Mouse (Mus musculus): ENCODE data around the gene Pex16. TPM values are rescaled to one million over a fixed set of nuclear protein-coding genes. Genes with fewer than 3 reads are reported as not detected.

The Pex16 gene
- total RNA-seq, 4 experiments from 2014 or later = 31.2 to 36.1 (median 33.9) TPM

GRCm38 (mm10) chr2:92422388-92423135 is 48.1 kb downstream of the Pex16 start:
- no peak for DNase-seq (ENCODE audit: low spot score in 2 of 2)

GRCm38 (mm10) chr2:92423156-92423555 is 48.7 kb downstream of the Pex16 start:
- no peak for DNase-seq (ENCODE audit: low spot score in 2 of 2)

- DNase-seq (ENCODE audit: low spot score in 2 of 2) = peak; percentile 87 to 92
These were observed 49.4 kb downstream of the Pex16 start for GRCm38 (mm10) chr2:92423702-92424461.

- DNase-seq (ENCODE audit: low spot score in 2 of 2) = peak in 1 of 2 experiments; percentile 78
These were observed 50.2 kb downstream of the Pex16 start for GRCm38 (mm10) chr2:92424462-92425308.

- no peak for DNase-seq (ENCODE audit: low spot score in 2 of 2)
These were observed 50.9 kb downstream of the Pex16 start for GRCm38 (mm10) chr2:92425366-92425765.

- no peak for DNase-seq (ENCODE audit: low spot score in 2 of 2)
These were observed 52.0 kb downstream of the Pex16 start for GRCm38 (mm10) chr2:92426426-92426825.

GRCm38 (mm10) chr2:92427882-92428281 is 53.4 kb downstream of the Pex16 start:
- peak; percentile 84 to 86 for DNase-seq (ENCODE audit: low spot score in 2 of 2)

- no peak for DNase-seq (ENCODE audit: low spot score in 2 of 2)
These were observed 55.6 kb downstream of the Pex16 start for GRCm38 (mm10) chr2:92430089-92430488.

Small RNA genes lying within 50 kb of the gene (microRNA-seq; reads per million reads assigned to microRNA genes)
- gene Mir7000 = 6.1 reads per million in 2 experiments

Other genes starting within 250 kb of the Pex16 start
- 1 to 10 TPM in 3 of 4 experiments, under 1 TPM in 1; 0.54 to 1.9 (median 1.2) TPM for gene Large2, start 193 bp downstream of the Pex16 start, total RNA-seq (2022)
- gene 1700029I15Rik, start 7.9 kb downstream of the Pex16 start, total RNA-seq (2022) = 1 to 10 TPM; 4.4 to 8.1 (median 6.4) TPM
- 100 to 1,000 TPM; 287 to 306 (median 298) TPM for gene Mapk8ip1, start 26.6 kb downstream of the Pex16 start, total RNA-seq (2022)
- gene Cry2, start 59.4 kb downstream of the Pex16 start, total RNA-seq (2022) = 100 to 1,000 TPM; 105 to 117 (median 110) TPM
- gene Slc35c1, start 85.9 kb downstream of the Pex16 start, total RNA-seq (2022) = 10 to 100 TPM; 13.2 to 17.1 (median 14.7) TPM
- 100 to 1,000 TPM; 258 to 295 (median 273) TPM for gene Chst1, start 225.0 kb downstream of the Pex16 start, total RNA-seq (2022)